Mouse (Mus musculus) c-Kit-negative CD71-positive TER-119-positive erythroid progenitor cells, embryonic 14.5 days (primary cell): ENCODE measurements around the gene AW011738.

Experiments
- DNase-seq: peaks from one replicate; pipeline ENCODE4 v3.0.0-alpha.2; 2013; ENCODE audit warnings: low read depth, low spot score

The AW011738 gene

DNA sequence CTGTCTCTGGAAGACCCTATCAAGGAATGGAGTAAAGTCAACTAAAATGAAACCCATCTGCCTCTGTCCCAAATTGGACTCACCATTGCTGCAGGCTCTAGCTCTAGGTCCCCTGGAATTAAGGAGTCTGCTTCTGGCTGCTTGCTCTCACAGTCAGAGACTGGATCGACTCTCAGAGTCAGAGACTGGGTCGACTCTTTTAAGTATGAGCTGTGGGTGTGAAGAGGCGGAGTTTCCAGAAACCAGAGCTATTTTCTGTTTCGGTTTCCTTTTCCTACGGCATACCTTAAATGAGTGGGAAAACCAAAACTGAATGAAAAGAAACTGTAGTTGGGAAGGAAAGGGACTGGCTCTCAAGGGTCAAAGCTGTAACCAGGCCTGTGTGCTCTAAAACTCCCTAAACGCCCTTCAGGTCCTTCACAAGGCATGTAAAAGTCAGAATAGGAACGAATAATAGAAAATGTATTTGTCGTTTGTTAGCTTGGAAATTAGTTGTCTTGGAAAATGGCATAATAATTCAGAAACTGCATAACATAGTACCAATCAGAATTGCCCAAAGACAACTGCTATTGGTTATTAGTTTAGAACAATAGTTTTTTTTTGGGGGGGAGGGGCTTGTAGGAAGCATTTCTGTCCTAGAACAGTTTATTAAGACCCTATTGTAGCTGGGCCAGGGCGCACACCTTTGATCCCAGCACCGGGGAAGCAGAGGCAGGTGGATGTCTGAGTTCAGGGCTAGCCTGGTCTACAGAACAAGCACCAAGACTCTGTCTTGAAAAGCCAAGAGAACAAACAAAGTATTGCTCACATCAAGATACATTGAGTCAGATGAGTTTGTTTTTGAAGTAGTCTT, 2.3 kb upstream of the AW011738 start, which contains the start of gene Isg15:
Isg15 (minus strand) TSS at position 196 of the 853 bp plus-strand sequence.
- DNase-seq = no peak

DNA sequence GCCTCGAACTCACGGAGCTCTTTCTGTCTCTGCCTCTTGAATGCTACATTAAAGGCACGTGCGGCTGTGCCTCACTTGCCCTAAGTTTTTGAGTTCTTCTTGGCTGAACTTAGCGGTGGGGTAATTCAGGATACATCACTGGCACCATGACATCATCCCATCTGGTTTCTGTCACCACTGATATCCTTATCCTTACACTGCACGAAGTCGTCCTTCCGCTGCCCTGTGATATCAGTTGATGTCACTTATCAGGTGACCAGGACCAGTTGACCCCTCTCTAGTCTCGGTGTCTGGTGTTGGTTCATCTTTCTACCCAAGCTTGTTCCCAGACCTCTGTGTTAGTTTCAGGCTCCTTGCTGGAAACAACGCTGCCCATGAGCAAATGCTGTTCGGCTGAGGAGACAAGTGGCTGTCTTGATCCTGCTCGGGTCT, 626 bp upstream of the AW011738 start:
- DNase-seq = peak; percentile 59

DNA sequence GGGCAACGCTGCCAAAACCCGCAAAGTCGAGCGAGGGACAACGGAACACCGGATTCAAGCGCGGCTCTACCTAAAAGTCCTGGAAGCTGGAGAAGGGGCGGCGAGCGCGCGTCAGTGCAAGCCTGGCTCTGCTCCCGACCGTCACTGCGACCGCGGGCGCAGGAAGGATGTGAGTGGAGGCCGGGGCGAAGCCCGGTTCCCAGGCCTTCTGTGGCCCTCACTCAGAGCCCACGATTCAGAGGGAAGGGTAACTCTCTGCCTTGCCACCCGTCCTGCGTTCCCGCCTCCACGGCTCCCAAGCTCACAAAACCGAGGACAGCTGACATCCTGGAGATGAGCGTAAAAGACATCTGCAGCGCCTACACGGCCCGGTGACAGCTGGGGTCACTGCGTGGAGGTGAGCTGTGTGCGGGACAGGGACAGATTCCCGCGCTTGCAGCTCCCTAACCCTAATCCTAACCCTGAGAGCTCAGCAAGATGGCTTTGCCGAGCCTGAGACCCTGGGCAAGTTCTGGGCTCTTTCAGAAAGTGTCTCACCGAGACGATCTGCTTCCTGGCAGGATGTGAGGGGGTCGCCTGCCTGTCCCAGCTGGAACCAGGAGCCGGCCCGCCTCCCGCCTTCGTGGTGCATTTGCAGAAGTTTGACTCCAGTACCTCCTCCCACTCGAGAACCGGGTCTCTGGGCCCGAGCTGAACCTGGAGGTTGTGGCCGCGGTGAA, 468 bp downstream of the AW011738 start:
- DNase-seq = no peak

DNA sequence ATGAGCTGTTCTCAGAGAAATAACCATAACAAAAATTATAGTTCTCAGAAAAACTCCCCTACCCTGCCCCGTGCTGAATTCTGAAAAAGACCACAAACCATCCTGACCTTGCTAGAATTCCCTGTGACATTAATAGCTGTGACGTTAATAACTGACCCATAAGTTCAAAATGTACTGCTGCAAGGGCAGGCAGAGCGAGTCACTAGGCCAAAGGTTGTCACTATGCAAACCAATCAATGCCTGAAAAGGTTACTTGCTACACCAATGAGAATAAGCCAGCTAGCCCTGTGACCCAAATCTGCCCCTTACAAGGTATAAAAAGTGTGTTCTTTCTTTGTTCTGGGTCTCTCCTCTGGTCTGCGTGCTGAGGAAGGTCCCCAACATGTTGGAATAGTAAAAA, 5.8 kb downstream of the AW011738 start:
- DNase-seq = no peak

DNA sequence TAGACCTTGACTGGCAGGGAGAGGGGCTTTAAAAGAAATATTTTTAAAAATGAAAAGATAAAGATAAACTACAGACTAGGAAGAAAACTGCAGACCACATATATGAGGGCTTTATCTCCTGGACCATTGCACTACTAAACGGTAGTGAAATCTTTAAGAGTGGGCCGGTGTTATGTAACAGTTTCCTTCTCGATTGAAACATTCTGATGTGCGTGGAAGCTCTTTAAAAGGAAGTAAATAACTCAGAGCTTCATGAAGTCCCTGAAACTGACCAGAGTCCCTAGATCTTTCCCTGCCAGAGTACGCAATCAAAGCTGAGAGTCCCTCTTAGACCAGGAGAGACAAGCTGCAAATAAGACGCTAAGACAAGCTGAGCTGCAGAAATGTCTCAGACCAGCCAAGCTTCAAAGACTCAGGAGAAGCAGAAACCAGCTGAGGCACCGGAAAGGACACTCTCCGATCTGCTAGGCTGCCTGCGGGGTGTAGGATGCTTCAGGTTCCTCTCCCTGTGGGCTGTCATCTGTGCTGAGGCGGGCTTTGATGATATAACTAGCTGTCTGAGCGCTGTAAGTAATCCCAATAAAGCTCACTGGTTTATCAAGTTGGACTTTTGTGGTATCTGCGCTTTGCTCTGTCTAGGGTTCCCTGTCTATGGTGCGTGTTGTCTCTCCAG, 7.0 kb downstream of the AW011738 start:
- DNase-seq = no peak

DNA sequence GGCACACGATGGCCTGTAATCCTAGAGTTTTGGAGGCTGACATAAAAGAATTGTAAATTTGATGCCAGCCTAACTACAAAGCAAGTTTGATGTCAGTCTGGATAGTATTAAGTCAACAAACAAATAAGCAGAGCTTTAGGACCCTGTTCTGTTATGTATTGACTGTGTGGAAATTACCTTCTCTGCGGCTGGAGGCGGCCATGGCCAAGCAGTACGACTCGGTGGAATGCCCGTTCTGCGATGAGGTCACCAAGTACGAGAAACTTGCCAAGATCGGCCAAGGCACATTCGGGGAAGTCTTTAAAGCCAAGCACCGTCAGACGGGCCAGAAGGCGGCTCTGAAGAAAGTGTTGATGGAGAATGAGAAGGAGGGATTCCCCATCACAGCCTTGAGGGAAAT, 10.0 kb downstream of the AW011738 start:
- no peak for DNase-seq

DNA sequence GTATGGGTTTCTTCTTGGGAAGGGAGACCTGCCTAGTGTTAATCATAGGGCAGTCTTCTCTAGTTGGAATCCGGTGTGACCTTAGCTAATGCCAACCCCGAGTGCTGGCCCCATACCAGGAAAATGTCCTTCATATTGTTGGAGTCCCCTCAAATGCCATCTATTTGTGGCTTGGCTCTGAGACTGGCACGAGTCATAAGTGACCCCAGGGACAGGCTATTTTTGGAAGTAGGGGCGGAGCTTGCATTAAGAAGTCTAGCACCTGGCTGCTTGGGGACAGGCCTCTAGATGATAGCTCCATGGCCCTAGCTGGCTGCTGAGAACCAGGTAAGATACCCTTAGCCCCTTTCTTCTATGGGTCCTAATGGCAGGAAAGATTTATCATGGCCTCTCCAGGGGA, 12.5 kb downstream of the AW011738 start, which contains the start of gene Perm1:
Perm1 (plus strand) TSS at position 220 of the 400 bp plus-strand sequence.
- no peak for DNase-seq

DNA sequence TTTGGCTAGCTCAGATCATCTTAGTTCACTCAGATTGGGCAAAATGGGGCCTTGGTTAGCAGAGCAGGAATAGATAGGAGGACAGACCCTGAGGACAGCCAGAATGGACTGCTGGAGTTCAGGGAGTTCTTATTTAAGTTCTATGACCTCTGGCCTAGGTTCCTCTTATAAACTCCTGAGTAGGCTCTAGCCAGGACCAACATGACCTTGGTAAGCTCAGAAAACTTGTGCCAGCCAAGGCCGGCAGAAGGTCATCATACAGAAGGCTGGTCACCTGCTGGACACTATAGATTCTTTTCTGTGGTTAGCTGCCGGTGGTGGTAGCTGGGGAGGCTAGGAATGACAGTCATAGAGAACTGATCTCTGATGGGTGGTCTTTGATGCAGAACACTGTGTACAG, 13.1 kb downstream of the AW011738 start:
- DNase-seq = no peak

DNA sequence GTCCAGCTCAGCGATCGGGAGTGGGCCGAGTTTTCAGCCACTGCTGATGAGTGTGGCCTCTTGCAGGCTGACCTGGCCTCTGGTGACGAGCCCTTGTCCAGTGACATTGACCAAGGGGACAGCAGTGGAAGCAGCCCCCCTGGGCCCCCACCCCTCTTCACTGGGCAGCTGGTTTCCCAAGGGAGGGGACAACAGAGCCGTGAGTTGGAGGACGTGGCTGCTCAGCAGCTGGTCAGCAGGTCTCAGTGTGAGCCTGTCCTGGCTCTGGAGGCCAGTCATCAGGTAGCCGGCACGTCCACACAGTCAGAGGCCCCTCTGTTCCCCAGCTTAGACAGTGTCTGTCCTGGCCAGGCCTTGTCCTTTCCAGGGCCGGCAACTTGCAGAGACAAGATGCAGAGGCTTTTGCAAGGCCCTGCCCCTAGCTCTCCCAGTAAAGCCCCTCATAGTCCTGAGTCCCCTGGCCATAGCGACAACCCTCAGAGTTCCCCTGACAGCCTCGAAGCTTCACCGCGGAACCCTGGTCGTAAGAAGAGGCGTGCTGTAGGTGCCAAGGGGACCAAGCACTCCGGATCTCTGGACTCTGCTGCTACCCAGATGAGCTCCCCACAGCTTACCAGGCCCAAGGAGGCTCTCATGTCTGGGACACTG, 14.0 kb downstream of the AW011738 start:
- DNase-seq = no peak

DNA sequence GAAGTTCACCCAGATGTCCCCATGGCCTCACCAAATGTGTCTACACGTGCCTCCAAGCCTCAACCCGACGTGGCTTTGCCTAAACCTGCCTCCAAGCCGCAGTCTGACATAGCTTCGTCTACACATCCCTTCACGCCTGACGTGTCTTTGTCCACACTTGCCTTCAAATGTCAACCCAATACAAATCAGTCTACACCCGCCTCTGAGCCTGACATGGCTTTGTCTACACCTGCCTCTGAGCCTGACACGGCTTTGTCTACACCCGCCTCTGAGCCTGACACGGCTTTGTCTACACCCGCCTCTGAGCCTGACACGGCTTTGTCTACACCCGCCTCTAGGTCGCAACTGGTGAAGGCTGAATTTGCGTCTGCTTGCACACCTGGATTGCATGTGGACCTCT, 14.7 kb downstream of the AW011738 start:
- DNase-seq = no peak

DNA sequence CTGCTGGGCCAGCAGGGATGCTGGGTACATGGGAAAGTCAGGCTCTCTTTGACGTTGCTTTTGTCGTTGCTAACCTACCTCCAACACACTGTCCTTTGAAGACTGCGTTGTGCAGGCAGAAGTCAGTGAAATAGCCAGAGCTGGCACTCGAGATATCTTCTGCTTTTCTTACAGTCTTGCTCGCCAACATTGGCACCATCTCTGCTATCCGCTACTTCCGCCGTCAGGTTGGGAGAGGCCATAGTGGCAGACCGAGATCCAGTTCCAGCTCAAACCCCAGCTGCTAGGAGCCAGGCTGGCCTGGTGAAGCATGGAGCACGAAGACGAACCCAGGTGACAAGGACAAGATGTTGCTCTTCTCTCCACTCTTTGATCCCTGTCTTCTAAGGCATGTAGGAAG, 16.8 kb downstream of the AW011738 start:
- DNase-seq = no peak

DNA sequence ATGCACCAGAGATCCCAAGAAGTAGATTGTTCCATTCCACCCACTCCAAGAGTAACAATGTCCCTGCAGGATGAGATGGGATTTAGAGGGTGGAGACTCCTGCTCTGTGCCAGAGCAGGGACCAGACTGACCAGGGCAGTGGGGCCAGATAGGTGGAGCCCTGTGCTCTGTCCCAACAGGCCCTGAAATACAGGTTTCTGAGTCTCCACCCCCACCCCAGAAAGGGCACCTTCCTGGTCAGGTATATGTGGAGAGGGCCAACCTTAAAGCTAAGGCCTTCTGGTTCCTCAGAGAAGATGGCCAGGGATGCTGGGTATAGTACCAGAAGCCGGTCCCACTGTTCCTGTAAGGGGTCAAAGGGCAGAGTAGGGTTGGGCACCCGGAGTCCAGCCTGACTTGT, 21.2 kb downstream of the AW011738 start:
- DNase-seq = no peak

DNA sequence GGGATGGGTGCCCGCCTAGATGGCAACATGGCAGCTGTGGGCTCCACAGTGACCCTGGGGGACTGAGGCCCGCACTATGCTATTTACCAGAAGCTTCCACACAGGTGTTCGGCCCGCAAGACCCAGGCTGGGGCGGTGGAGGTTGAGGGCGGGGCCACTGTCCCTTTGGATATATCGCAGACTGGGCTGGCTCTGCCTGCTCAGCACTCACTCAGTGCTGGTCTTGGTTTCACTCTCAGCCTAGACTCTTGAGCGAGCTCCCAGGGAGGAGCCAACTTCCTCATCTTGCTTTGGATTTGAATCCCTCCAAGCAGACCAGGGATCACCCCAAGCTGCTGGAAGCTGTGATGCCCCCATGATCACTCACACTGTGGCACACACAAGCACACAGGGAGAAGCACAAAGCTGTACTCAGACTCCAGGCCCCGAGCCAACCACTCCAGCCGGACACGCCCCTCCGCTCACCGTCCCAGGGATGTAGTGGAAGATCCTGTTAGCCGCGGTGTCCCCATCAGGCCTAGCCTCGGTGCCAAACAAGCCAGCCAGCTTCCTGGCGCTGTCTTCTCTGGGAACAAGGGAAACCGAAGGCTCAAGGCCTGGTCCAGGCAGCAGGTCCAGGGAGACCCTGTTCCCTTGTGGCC, 24.8 kb downstream of the AW011738 start:
- no peak for DNase-seq

DNA sequence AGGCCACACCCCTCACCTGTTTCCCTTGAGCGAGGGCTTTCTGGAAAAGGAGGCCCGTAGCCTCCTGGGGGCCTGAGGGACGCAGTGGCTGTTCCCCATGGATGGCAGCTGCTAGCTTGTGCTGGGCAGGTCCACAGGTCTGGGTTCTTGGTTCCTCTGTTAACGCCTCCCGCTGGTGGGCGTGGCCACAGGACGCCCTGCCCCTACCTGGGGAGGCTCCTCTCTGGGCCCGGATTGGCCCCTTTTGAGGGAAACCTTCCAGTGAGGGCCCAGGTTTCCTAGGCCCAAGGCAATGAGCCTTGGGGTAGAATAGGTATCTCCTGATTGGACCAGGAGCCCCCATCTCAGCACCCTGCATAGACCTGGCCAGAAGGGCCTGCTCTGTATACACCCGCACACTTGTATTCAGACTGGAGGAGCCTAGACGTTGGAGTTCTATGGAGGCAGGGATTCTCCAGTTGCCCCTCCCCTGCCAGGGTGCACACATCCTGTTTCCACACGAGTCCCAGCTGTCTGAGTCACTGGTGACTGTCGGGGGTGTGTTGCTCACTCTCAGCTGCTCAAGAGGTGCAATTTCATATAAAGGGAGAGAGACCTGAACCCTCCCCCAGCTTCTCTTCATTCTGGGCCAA, 25.4 kb downstream of the AW011738 start:
- DNase-seq = no peak

DNA sequence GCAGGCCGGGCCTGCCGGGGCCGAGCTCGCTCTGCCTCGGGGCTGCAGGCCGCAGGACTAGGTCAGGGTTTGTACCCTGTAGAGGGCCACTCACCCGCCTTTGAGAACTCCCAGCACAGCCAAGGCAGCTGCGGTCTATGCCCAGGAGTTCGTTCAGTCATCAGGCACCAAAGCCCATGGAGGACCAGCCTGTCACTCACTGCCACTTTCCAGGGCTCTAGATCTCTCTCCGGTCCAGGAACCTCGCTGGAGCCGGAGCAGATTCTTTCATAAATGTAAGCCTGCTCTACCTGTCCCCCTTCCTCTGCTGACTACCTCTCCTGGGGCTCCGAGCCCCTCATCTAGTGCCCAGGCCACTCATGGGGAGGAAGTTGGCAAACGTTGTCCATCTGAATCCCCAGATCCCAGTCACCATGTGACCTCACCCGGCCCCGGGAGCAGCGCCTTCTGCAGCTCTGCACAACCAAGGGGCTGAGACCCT, 31.0 kb downstream of the AW011738 start:
- DNase-seq = no peak

DNA sequence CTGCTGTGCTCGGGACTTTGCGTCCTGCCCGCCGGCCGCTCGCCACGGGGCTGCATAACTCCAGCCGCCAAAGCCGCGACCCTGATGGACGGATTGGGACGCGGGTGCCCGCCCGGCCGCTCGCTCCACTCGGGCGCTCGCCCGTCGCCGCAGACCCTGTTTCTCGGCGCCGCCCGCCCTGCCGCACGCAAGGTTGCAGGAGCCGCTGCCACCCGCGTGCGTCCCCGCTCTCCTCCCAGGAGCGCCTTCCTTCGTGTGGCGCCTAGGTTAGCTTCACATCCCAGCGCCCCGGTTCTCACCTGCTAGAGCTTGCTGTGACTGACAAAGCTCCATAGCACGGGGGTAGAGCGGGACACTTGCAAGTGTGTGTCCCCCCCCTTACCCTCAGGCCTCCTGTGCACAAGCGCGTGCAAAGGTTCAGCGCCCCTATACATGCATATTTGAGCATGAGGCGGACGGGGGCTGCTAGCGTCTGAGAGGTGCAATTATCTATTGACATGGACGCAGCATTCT, 31.7 kb downstream of the AW011738 start, which contains the start of gene Plekhn1:
Plekhn1 (minus strand) TSS at position 157 of the 513 bp plus-strand sequence.
- no peak for DNase-seq

DNA sequence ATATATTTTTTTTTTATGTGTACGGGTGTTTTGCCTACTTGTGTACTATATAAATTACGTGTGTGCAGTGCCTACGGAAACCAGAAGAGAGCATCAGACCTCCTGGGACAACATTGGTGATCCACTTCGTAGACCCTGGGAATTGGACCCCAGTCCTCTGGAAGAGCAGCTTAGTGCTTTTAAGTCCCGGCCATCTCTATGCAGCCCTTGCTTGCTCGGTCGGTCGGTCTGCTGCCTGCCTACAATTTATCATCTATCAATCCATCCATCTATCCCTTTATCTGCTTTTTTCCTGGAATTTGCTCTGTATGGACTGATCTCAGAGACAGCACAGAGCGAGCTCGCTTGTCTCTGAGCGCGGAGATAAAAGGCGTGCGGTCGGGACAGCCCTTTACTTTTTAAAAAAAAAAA, 32.3 kb downstream of the AW011738 start:
- no peak for DNase-seq

DNA sequence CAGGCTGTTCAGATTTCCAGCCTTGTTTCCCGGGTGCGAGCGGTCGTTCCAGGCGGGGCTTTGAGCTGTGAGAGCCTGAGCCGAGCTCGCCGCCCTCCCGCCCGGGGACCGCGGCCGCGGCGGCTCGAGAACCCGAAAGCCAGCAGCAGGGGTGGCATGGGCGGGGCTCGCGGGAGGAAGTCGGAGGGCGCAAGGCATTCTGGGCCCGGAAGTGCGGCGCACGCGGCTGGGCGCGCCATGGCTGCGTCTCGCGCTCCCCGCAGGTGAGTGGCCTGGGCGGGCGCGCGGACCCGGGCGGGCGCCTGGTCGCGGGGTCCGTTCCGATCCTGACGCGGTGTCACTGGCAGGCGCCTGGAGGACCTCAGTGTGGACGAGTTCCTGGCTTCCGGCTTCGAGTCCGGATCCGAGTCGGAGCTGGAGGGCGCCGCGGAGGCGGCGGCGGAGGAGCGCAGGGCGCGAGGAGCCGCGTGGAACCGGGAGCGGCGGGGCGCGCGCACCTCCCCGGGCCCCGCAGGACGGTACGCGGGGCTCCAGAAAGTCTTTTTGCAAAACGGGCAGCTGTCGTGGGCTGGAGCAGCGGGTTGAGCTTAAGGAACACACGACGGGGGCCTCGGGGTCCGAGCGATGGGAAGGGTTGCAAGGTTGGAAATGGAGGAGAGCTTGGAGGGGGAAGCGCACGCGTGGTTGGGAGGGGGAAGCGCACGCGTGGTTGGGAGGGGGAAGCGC, 32.9 kb downstream of the AW011738 start, which contains the start of gene Noc2l:
Noc2l (plus strand) TSS at position 203 of the 726 bp plus-strand sequence.
- DNase-seq = peak; percentile 79

DNA sequence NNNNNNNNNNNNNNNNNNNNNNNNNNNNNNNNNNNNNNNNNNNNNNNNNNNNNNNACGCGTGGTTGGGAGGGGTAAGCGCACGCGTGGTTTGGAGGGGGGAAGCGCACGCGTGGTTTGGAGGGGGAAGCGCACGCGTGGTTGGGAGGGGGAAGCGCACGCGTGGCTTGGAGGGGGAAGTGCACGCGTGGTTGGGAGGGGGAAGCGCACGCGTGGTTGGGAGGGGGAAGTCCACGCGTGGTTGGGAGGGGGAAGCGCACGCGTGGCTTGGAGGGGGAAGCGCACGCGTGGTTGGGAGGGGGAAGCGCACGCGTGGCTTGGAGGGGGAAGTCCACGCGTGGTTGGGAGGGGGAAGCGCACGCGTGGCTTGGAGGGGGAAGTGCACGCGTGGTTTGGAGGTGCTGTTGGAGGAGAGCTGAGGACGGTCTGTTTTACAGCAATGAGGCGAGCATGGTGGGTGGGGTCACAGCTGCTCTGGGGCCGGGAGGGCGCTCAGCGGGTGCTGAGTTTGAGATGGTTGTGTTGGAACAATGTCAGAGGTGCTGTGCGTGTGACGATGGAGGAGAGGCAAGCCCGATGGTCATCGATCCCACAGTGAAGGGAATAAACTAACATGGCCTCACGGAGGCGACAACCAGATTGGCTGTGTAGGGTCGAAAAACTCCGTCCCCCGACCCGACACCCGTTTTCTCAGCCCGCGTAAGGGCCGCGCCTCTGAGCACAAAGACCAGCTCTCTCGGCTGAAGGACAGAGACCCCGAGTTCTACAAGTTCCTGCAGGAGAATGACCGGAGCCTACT, 33.7 kb downstream of the AW011738 start:
- no peak for DNase-seq
